Comparison of ENCODE assay signal across 8 mouse cellular contexts in the genomic region with DNA sequence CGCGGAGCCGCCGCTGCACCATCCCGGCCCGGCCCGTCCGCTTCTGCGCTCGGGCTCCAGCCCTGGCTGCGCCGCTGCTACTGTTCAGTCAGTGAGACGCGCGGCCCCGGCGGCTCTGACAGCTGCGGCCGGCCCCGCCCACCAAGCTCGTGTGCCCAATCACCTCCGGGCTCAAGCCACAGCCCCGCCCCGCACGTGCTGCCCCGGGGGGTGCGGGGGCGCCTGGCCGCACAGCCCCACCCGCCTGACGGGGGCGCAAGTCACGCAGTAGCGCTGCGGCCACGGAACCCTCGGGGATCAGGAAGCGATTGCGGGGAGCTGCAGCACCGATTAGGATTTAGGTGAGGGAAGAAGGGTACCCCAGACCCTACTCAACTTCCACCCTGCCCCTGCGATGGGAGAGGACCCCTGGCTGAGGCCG. TPM values are rescaled to one million over a fixed set of nuclear protein-coding genes. Genes with fewer than 3 reads are reported as not detected.
DNase-seq lines count a peak whose midpoint lies in the region; ATAC-seq and TF ChIP-seq lines count a peak whose summit lies in the region.

A gene (minus strand): TSS at position 24 of the 421 bp plus-strand sequence.

- no peak for TF ChIP-seq EP300 in heart, postnatal 0 days (IDR thresholded peaks at IDR 0.05; ENCODE audit: low read depth)

- peak; percentile 95 for ATAC-seq in forebrain, embryonic 13.5 days
- peak; percentile 93 for ATAC-seq in heart, postnatal 0 days (ENCODE audit: insufficient read depth, low read depth)
- ATAC-seq in liver, embryonic 16.5 days (ENCODE audit: low read depth) = peak; percentile 89
- ATAC-seq in neural tube, embryonic 13.5 days (ENCODE audit: low read depth) = peak; percentile 90

- DNase-seq in A20 (ENCODE audit: low read depth, low spot score) = peak; percentile 77
- peak; percentile 81 for DNase-seq in heart, postnatal 0 days (ENCODE audit: low spot score)
- no peak for DNase-seq in large intestine, adult 2 months (ENCODE audit: low read depth, low spot score)
- DNase-seq in telencephalon, adult 2 months (ENCODE audit: low read depth, low spot score) = peak; percentile 81

- H3K27me3 ChIP-seq in forebrain, embryonic 13.5 days = peaks cover 37% of the 10 kb centered on the region
- peaks cover 40% of the 10 kb centered on the region for H3K27me3 ChIP-seq in heart, postnatal 0 days (ENCODE audit: control insufficient read depth, insufficient read depth, low read length)
- H3K27me3 ChIP-seq in liver, embryonic 16.5 days (ENCODE audit: control insufficient read depth, insufficient read depth, low read depth, low read length) = peaks cover 25% of the 10 kb centered on the region
- H3K27me3 ChIP-seq in neural tube, embryonic 13.5 days = peaks cover 23% of the 10 kb centered on the region; the same call in 1 of the 2 replicates

- 1% methylated on average over 34 of the region's 42 CpGs for WGBS in forebrain, embryonic 13.5 days
- WGBS in heart, postnatal 0 days = under 1% methylated on average over 32 of the region's 42 CpGs
- WGBS in large intestine, adult 2 months = under 1% methylated on average over 42 of the region's 42 CpGs
- WGBS in liver, embryonic 16.5 days (ENCODE audit: insufficient replicate concordance) = under 1% methylated on average over 42 of the region's 42 CpGs
- under 1% methylated on average over 42 of the region's 42 CpGs for WGBS in neural tube, embryonic 13.5 days

- peaks cover 8% of the 10 kb centered on the region for H3K4me1 ChIP-seq in brown adipose tissue, adult 24 weeks (ENCODE audit: control insufficient read depth, insufficient read depth, insufficient read length, low read length)
- H3K4me1 ChIP-seq in forebrain, embryonic 13.5 days = peaks cover 33% of the 10 kb centered on the region
- H3K4me1 ChIP-seq in heart, postnatal 0 days (ENCODE audit: control insufficient read depth, insufficient read depth) = no peaks in the 10 kb centered on the region
- H3K4me1 ChIP-seq in liver, embryonic 16.5 days (ENCODE audit: control insufficient read depth, low read depth, low read length) = peaks cover 32% of the 10 kb centered on the region
- H3K4me1 ChIP-seq in neural tube, embryonic 13.5 days (replicated peaks) = peaks cover 47% of the 10 kb centered on the region

- TF ChIP-seq CTCF in heart, postnatal 0 days (IDR thresholded peaks at IDR 0.05; ENCODE audit: low read depth) = peak; percentile 46

- H3K9ac ChIP-seq in forebrain, embryonic 13.5 days = peak within 1 kb of the TSS; percentile 79
- peak within 1 kb of the TSS; percentile 68 for H3K9ac ChIP-seq in heart, postnatal 0 days (replicated peaks; ENCODE audit: low read depth, low read length)
- peak within 1 kb of the TSS; percentile 31 for H3K9ac ChIP-seq in liver, embryonic 16.5 days (ENCODE audit: low read depth, low read length)
- peak within 1 kb of the TSS; percentile 96 for H3K9ac ChIP-seq in neural tube, embryonic 13.5 days

- peak within 1 kb of the TSS; percentile 89 for H3K4me2 ChIP-seq in forebrain, embryonic 13.5 days
- peak within 1 kb of the TSS; percentile 98 for H3K4me2 ChIP-seq in heart, postnatal 0 days (ENCODE audit: low read depth, low read length)
- peak within 1 kb of the TSS; percentile 90 for H3K4me2 ChIP-seq in liver, embryonic 16.5 days (ENCODE audit: low read depth, low read length)
- peak within 1 kb of the TSS; percentile 70 for H3K4me2 ChIP-seq in neural tube, embryonic 13.5 days

- no peaks in the 10 kb centered on the region for H3K36me3 ChIP-seq in forebrain, embryonic 13.5 days (ENCODE audit: poor library complexity, severe bottlenecking)
- H3K36me3 ChIP-seq in heart, postnatal 0 days (replicated peaks; ENCODE audit: control insufficient read depth, insufficient read depth, low read length) = no peaks in the 10 kb centered on the region
- H3K36me3 ChIP-seq in liver, embryonic 16.5 days (ENCODE audit: control insufficient read depth, insufficient read depth) = no peaks in the 10 kb centered on the region
- no peaks in the 10 kb centered on the region for H3K36me3 ChIP-seq in neural tube, embryonic 13.5 days

- H3K9me3 ChIP-seq in forebrain, embryonic 13.5 days (replicated peaks) = no peaks in the 10 kb centered on the region
- no peaks in the 10 kb centered on the region for H3K9me3 ChIP-seq in heart, postnatal 0 days (replicated peaks; ENCODE audit: control insufficient read depth, low read length)
- no peaks in the 10 kb centered on the region for H3K9me3 ChIP-seq in liver, embryonic 16.5 days (replicated peaks; ENCODE audit: control insufficient read depth, low read length)
- H3K9me3 ChIP-seq in neural tube, embryonic 13.5 days = no peaks in the 10 kb centered on the region

- H3K4me3 ChIP-seq in brown adipose tissue, adult 24 weeks (ENCODE audit: insufficient read depth, low read depth, low read length) = peak within 1 kb of the TSS; percentile 69
- H3K4me3 ChIP-seq in forebrain, embryonic 13.5 days = peak within 1 kb of the TSS; percentile 64
- peak within 1 kb of the TSS; percentile 73 for H3K4me3 ChIP-seq in heart, postnatal 0 days (ENCODE audit: low read depth, low read length)
- H3K4me3 ChIP-seq in liver, embryonic 16.5 days (ENCODE audit: low read depth, low read length) = peak within 1 kb of the TSS; percentile 62
- H3K4me3 ChIP-seq in neural tube, embryonic 13.5 days = peak within 1 kb of the TSS; percentile 78

- 0 out of 2 replicates have a peak within 1 kb of the TSS, but pooled peaks have one; percentile 20 for H3K27ac ChIP-seq in brown adipose tissue, adult 24 weeks (replicated peaks; ENCODE audit: low read depth, low read length)
- peak within 1 kb of the TSS; percentile 86 for H3K27ac ChIP-seq in forebrain, embryonic 13.5 days
- H3K27ac ChIP-seq in heart, postnatal 0 days (ENCODE audit: low read depth) = peak within 1 kb of the TSS; percentile 58
- H3K27ac ChIP-seq in liver, embryonic 16.5 days (ENCODE audit: low read length) = no peak within 1 kb of the TSS
- peak within 1 kb of the TSS; percentile 93 for H3K27ac ChIP-seq in neural tube, embryonic 13.5 days (replicated peaks)

RNA-seq across cellular contexts. Expression of the gene that starts here (rescaled TPM):
- polyA plus RNA-seq in brown adipose tissue, adult 24 weeks (2012; ENCODE audit: insufficient read depth, insufficient read length, missing spikeins) = 3.2 and 3.5 TPM in 2 replicates
- polyA plus RNA-seq in forebrain, embryonic 13.5 days (2015; fragmentation: Nextera tagmentation; extraction: Ambion mirVana) = 3.5 and 3.6 TPM in 2 replicates
- total RNA-seq in heart, postnatal 0 days (2014; rRNA removed; ENCODE audit: low replicate concordance) = 31.8 and 44.2 TPM in 2 replicates
- 2.4 and 2.9 TPM in 2 replicates for polyA plus RNA-seq in heart, postnatal 0 days (2015; fragmentation: Nextera tagmentation; extraction: Ambion mirVana)
- 15.1 and 42.2 TPM in 2 replicates for polyA plus RNA-seq in large intestine, adult 2 months (2012; rRNA removed)
- 3.7 and 5.7 TPM in 2 replicates for polyA plus RNA-seq in liver, embryonic 16.5 days (2015; fragmentation: Nextera tagmentation; extraction: Ambion mirVana)
- 9.1 and 10.8 TPM in 2 replicates for polyA plus RNA-seq in neural tube, embryonic 13.5 days (2015; fragmentation: Nextera tagmentation; extraction: Ambion mirVana)

Comparison
In these comparisons a context has a peak if more than half of its experiments do, and no peak if none do; other contexts are left out.
1. H3K9ac ChIP-seq: peak in every context shown above with its lines; median percentile 96 in neural tube, embryonic 13.5 days; 79 in forebrain, embryonic 13.5 days; 68 in heart, postnatal 0 days; 31 in liver, embryonic 16.5 days.